Mouse (Mus musculus) cerebellum, postnatal 4 days (tissue): ENCODE data around the gene Slit3.

Experiments
- DNase-seq, 2 experiments: peaks; one replicate each; pipeline ENCODE4 v3.0.0; 2022; ENCODE audit warnings: low spot score in 2 of 2, mixed read lengths in 1 of 2

The Slit3 gene

DNA sequence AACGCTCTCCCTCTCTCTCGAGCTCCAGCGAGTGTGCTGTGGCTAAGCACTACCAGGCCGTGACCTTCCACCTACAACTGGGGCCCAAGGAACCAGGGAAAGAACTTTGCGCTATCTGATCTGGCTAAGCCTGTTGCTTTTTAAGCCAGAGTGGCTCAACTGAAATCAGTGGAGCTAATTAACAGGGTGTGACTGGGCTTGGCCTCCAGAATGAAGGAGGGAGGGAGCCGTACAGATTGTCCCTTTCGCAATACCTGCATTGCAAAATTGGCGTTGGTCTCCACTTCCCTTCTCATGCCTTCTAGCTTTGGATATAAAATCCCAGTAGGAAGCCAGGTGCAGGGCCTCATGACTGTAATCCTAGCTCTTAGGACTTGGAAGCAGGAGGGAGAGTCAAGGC is 629.6 kb downstream of the Slit3 start:
- no peak for DNase-seq

DNA sequence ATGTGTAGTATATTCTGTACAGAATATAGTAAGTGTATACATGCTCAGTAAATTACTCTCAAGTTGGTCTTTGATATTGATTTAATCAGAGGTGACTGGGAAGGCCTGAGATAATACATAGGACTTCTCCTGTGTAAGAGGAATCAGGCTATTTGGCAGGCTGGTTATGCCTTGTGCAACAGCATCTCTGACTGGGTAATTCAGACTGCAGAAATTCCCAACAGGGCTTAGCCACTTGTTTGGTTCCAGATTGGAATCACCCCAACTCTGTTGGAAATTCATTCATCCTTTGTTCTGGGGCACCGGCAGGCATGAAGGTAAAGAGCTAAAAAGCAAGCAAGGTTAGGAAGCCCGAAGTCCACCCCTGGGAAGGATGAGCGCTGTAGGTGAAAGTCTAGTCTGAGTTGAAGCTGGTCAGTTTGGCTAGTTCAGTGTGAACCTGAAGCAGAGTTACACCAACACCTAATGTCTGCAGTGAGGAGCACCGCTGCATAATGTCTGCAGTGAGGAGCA is 633.9 kb downstream of the Slit3 start:
- DNase-seq = no peak

DNA sequence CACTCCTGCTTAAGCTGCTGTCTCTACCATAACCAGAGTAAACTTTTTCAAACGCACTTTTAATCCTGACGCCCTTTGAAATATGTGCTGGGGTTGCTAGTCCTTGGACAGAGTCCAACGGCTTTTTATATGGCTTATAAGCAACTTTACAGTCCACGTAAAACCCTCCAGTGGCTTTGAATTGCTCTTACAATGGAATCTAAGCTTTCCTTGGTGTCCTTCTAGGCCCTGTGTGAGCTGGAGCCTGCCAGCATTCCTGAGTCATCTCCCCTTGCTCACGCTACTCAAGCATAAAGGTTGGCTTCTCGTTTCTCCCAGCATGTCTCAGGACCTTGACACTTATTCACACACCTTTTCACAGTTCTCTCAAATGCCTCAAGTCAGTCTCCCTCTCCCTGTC is 634.5 kb downstream of the Slit3 start:
- no peak for DNase-seq

DNA sequence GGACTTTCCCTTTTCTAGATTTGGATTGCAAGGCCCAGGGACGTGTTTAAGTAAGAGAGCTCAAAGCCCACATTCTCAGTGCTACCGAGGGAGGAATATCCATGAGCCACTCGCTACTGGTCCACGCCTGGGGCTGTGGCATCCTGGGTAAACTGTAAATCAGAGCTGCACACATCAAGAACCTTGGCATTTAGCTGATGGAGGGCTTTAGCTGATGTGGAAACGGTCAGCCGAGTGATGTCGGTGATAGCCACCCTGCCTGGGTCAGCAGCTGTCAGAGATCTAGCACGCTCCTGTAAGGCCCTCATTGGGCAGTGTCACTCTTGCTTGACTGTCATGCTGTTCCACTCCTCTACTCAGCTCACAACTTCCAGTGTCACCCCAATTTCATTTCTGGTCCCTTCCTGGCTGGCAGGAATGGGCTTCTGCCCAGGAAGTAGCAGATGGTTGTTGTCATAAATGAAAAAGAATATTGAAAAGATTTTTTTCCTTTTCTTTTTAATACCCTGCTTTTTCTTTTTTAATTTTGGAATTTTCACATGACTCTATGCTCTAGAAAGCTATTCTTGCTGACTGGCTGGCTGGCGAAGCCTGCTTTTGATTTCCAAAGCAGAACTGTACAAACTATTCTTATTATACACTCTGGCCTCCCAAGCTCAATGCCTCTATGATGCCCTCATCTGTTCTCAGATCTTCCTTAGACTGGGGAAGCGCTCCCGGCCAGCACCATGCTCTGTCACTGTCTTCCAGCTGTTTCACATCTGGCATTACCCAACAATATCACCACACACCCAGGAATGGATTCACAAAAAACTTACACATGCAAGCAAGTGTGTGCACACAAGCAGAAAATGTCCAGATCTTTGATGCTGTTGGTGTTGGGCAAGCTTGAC is 635.6 kb downstream of the Slit3 start:
- DNase-seq = no peak
